Mouse (Mus musculus): ENCODE data around the gene Stab2. TPM values are rescaled to one million over a fixed set of nuclear protein-coding genes. Genes with fewer than 3 reads are reported as not detected.

Gene Stab2
- polyA plus RNA-seq, 1 experiment from 2014 or later, result 3.8 TPM

GRCm38 (mm10) chr10:87014391-87014965 is 6.7 kb upstream of the Stab2 start:
- ATAC-seq (ENCODE audit: low FRiP score, low TSS enrichment), result no peak
- no peak overlapping the region for H3K4me2 ChIP-seq (replicated peaks; ENCODE audit: low read depth, low read length)
- no peak overlapping the region for H3K9ac ChIP-seq (ENCODE audit: low read depth, low read length)
- WGBS, result 63% methylated on average over 7 of the region's 7 CpGs
- H3K27me3 ChIP-seq (ENCODE audit: control insufficient read depth, insufficient read depth, low read length), result no peaks in the 10 kb centered on the region
- H3K9me3 ChIP-seq (ENCODE audit: control insufficient read depth, low read length), result no peaks in the 10 kb centered on the region
- no peak overlapping the region; the same call in 1 of the 2 replicates for H3K27ac ChIP-seq (ENCODE audit: low read depth, low read length)
- no peaks in the 10 kb centered on the region for H3K4me1 ChIP-seq (ENCODE audit: control insufficient read depth, insufficient read depth, low read length)
- H3K36me3 ChIP-seq (ENCODE audit: control insufficient read depth, insufficient read depth, low read length), result no peaks in the 10 kb centered on the region
- H3K4me3 ChIP-seq (ENCODE audit: low read length), result no peak overlapping the region

GRCm38 (mm10) chr10:87012087-87012486 is 4.3 kb upstream of the Stab2 start:
- no peaks in the 10 kb centered on the region for H3K9me3 ChIP-seq (ENCODE audit: control insufficient read depth, low read length)
- H3K27ac ChIP-seq (ENCODE audit: low read depth, low read length), result no peak overlapping the region
- WGBS, result 88% methylated on average over 7 of the region's 7 CpGs
- H3K9ac ChIP-seq (ENCODE audit: low read depth, low read length), result no peak overlapping the region
- no peaks in the 10 kb centered on the region for H3K27me3 ChIP-seq (ENCODE audit: control insufficient read depth, insufficient read depth, low read length)
- no peaks in the 10 kb centered on the region for H3K36me3 ChIP-seq (ENCODE audit: control insufficient read depth, insufficient read depth, low read length)
- no peak overlapping the region for H3K4me2 ChIP-seq (replicated peaks; ENCODE audit: low read depth, low read length)
- H3K4me3 ChIP-seq (ENCODE audit: low read length), result no peak overlapping the region
- ATAC-seq (ENCODE audit: low FRiP score, low TSS enrichment), result no peak
- H3K4me1 ChIP-seq (ENCODE audit: control insufficient read depth, insufficient read depth, low read length), result no peaks in the 10 kb centered on the region

GRCm38 (mm10) chr10:87008215-87008499 is 332 bp upstream of the Stab2 start:
- ATAC-seq (ENCODE audit: low FRiP score, low TSS enrichment), result no peak
- 83% methylated on average over 3 of the region's 3 CpGs for WGBS

GRCm38 (mm10) chr10:86992238-86992976 is 15.4 kb downstream of the Stab2 start:
- no peak overlapping the region for H3K9ac ChIP-seq (ENCODE audit: low read depth, low read length)
- no peak overlapping the region for H3K27ac ChIP-seq (ENCODE audit: low read depth, low read length)
- no peak for ATAC-seq (ENCODE audit: low FRiP score, low TSS enrichment)
- no peaks in the 10 kb centered on the region for H3K9me3 ChIP-seq (ENCODE audit: control insufficient read depth, low read length)
- H3K4me3 ChIP-seq (ENCODE audit: low read length), result no peak overlapping the region
- no peaks in the 10 kb centered on the region for H3K27me3 ChIP-seq (ENCODE audit: control insufficient read depth, insufficient read depth, low read length)
- H3K4me2 ChIP-seq (replicated peaks; ENCODE audit: low read depth, low read length), result no peak overlapping the region
- no peaks in the 10 kb centered on the region for H3K36me3 ChIP-seq (ENCODE audit: control insufficient read depth, insufficient read depth, low read length)
- WGBS, result 47% methylated on average over 14 of the region's 14 CpGs
- no peaks in the 10 kb centered on the region for H3K4me1 ChIP-seq (ENCODE audit: control insufficient read depth, insufficient read depth, low read length)

More at GRCm38 (mm10) chr10:87008215-87008499, 332 bp upstream of the Stab2 start:
- Histone ChIP-seq H3K27me3 (ENCODE audit: control insufficient read depth, insufficient read depth, low read length) (no peaks in the 10 kb centered on the region), H3K4me1 (ENCODE audit: control insufficient read depth, insufficient read depth, low read length) (no peaks in the 10 kb centered on the region), H3K9me3 (ENCODE audit: control insufficient read depth, low read length) (no peaks in the 10 kb centered on the region), H3K9ac (ENCODE audit: low read depth, low read length) (no peak overlapping the region), H3K27ac (ENCODE audit: low read depth, low read length) (no peak overlapping the region), H3K4me3 (ENCODE audit: low read length) (no peak overlapping the region), H3K4me2 (replicated peaks; ENCODE audit: low read depth, low read length) (no peak overlapping the region), H3K36me3 (ENCODE audit: control insufficient read depth, insufficient read depth, low read length) (no peaks in the 10 kb centered on the region)

- no peak overlapping the region for H3K27ac ChIP-seq (ENCODE audit: low read depth, low read length)
- H3K27me3 ChIP-seq (ENCODE audit: control insufficient read depth, insufficient read depth, low read length), result no peaks in the 10 kb centered on the region
- ATAC-seq (ENCODE audit: low FRiP score, low TSS enrichment), result no peak
- no peaks in the 10 kb centered on the region for H3K36me3 ChIP-seq (ENCODE audit: control insufficient read depth, insufficient read depth, low read length)
- no peaks in the 10 kb centered on the region for H3K9me3 ChIP-seq (ENCODE audit: control insufficient read depth, low read length)
- 42% methylated on average over 9 of the region's 9 CpGs for whole genome bisulfite sequencing
- H3K4me2 ChIP-seq (replicated peaks; ENCODE audit: low read depth, low read length), result no peak overlapping the region
- no peak overlapping the region for H3K9ac ChIP-seq (ENCODE audit: low read depth, low read length)
- no peaks in the 10 kb centered on the region for H3K4me1 ChIP-seq (ENCODE audit: control insufficient read depth, insufficient read depth, low read length)
- H3K4me3 ChIP-seq (ENCODE audit: low read length), result no peak overlapping the region
Observed at GRCm38 (mm10) chr10:86990666-86991065, 17.2 kb downstream of the Stab2 start.

GRCm38 (mm10) chr10:86989838-86990237 is 18.0 kb downstream of the Stab2 start:
- WGBS, result 67% methylated on average over 8 of the region's 8 CpGs
- Histone ChIP-seq H3K4me1 (ENCODE audit: control insufficient read depth, insufficient read depth, low read length) (no peaks in the 10 kb centered on the region), H3K27ac (ENCODE audit: low read depth, low read length) (no peak overlapping the region), H3K9ac (ENCODE audit: low read depth, low read length) (no peak overlapping the region), H3K9me3 (ENCODE audit: control insufficient read depth, low read length) (no peaks in the 10 kb centered on the region), H3K36me3 (ENCODE audit: control insufficient read depth, insufficient read depth, low read length) (no peaks in the 10 kb centered on the region), H3K4me2 (replicated peaks; ENCODE audit: low read depth, low read length) (no peak overlapping the region), H3K4me3 (ENCODE audit: low read length) (no peak overlapping the region), H3K27me3 (ENCODE audit: control insufficient read depth, insufficient read depth, low read length) (no peaks in the 10 kb centered on the region)
- ATAC-seq (ENCODE audit: low FRiP score, low TSS enrichment), result no peak

- WGBS, result 86% methylated on average over 5 of the region's 5 CpGs
- H3K9me3 ChIP-seq (ENCODE audit: control insufficient read depth, low read length), result no peaks in the 10 kb centered on the region
- no peak overlapping the region for H3K4me2 ChIP-seq (replicated peaks; ENCODE audit: low read depth, low read length)
- no peaks in the 10 kb centered on the region for H3K4me1 ChIP-seq (ENCODE audit: control insufficient read depth, insufficient read depth, low read length)
- H3K9ac ChIP-seq (ENCODE audit: low read depth, low read length), result no peak overlapping the region
- no peaks in the 10 kb centered on the region for H3K27me3 ChIP-seq (ENCODE audit: control insufficient read depth, insufficient read depth, low read length)
- H3K36me3 ChIP-seq (ENCODE audit: control insufficient read depth, insufficient read depth, low read length), result no peaks in the 10 kb centered on the region
- ATAC-seq (ENCODE audit: low FRiP score, low TSS enrichment), result no peak
- no peak overlapping the region for H3K4me3 ChIP-seq (ENCODE audit: low read length)
- no peak overlapping the region for H3K27ac ChIP-seq (ENCODE audit: low read depth, low read length)
Observed at GRCm38 (mm10) chr10:86976001-86976726, 31.7 kb downstream of the Stab2 start.

- no peak overlapping the region for H3K4me3 ChIP-seq (ENCODE audit: low read length)
- H3K27me3 ChIP-seq (ENCODE audit: control insufficient read depth, insufficient read depth, low read length), result no peaks in the 10 kb centered on the region
- H3K9me3 ChIP-seq (ENCODE audit: control insufficient read depth, low read length), result no peaks in the 10 kb centered on the region
- no peaks in the 10 kb centered on the region for H3K4me1 ChIP-seq (ENCODE audit: control insufficient read depth, insufficient read depth, low read length)
- H3K27ac ChIP-seq (ENCODE audit: low read depth, low read length), result no peak overlapping the region
- WGBS, result 84% methylated on average over 5 of the region's 5 CpGs
- ATAC-seq (ENCODE audit: low FRiP score, low TSS enrichment), result no peak
- no peak overlapping the region for H3K4me2 ChIP-seq (replicated peaks; ENCODE audit: low read depth, low read length)
- H3K36me3 ChIP-seq (ENCODE audit: control insufficient read depth, insufficient read depth, low read length), result no peaks in the 10 kb centered on the region
- H3K9ac ChIP-seq (ENCODE audit: low read depth, low read length), result no peak overlapping the region
Observed at GRCm38 (mm10) chr10:86973276-86973675, 34.5 kb downstream of the Stab2 start.

- Histone ChIP-seq H3K4me1 (ENCODE audit: control insufficient read depth, insufficient read depth, low read length) (no peaks in the 10 kb centered on the region), H3K36me3 (ENCODE audit: control insufficient read depth, insufficient read depth, low read length) (no peaks in the 10 kb centered on the region), H3K27ac (ENCODE audit: low read depth, low read length) (no peak overlapping the region), H3K9me3 (ENCODE audit: control insufficient read depth, low read length) (no peaks in the 10 kb centered on the region), H3K27me3 (ENCODE audit: control insufficient read depth, insufficient read depth, low read length) (no peaks in the 10 kb centered on the region), H3K4me2 (replicated peaks; ENCODE audit: low read depth, low read length) (peak overlapping the region; percentile 35; the same call in 1 of the 2 replicates), H3K4me3 (ENCODE audit: low read length) (no peak overlapping the region), H3K9ac (ENCODE audit: low read depth, low read length) (no peak overlapping the region)
- WGBS, result 38% methylated on average over 7 of the region's 7 CpGs
- no peak for ATAC-seq (ENCODE audit: low FRiP score, low TSS enrichment)
Observed at GRCm38 (mm10) chr10:86972503-86972826, 35.4 kb downstream of the Stab2 start.

Measured in kidney, embryonic 14.5 days (tissue).